Mouse (Mus musculus) embryonic facial prominence, embryonic 10.5 days (tissue): ENCODE results near the gene Pfas. TPM values are rescaled to one million over a fixed set of nuclear protein-coding genes. Genes with fewer than 3 reads are reported as not detected.
"Not testable (repeated sequence)": the region's sequence is repeated elsewhere in the genome, so short reads cannot be mapped to it uniquely, and the experiment has no call there.

Experiments
- DNase-seq: peaks from one replicate; pipeline ENCODE4 v3.0.0-alpha.2; 2017; ENCODE audit warnings: low spot score
- H3K27ac ChIP-seq: fragments of 300-500 bp; sonication (generic); replicated peaks from 2 replicates; pipeline ENCODE4 v1.5.1; 2016; ENCODE audit warnings: mild to moderate bottlenecking
- H3K27me3 ChIP-seq: fragments of 300-500 bp; sonication (generic); replicated peaks from 2 replicates; pipeline ENCODE4 v1.6.1; 2016; ENCODE audit warnings: low read depth, mild to moderate bottlenecking; ENCODE audit not compliant: poor library complexity, severe bottlenecking
- H3K36me3 ChIP-seq: fragments of 300-500 bp; sonication (generic); replicated peaks from 2 replicates; pipeline ENCODE4 v1.6.1; 2016; ENCODE audit warnings: mild to moderate bottlenecking, moderate library complexity
- H3K4me1 ChIP-seq: fragments of 300-500 bp; sonication (generic); 2 replicates; pipeline ENCODE4 v1.6.1; 2016
- H3K4me3 ChIP-seq: fragments of 300-500 bp; sonication (generic); 2 replicates; pipeline ENCODE4 v1.5.1; 2016; ENCODE audit warnings: mild to moderate bottlenecking, moderate library complexity
- H3K9me3 ChIP-seq: fragments of 300-500 bp; sonication (generic); 2 replicates; pipeline ENCODE4 v1.6.1; 2016; ENCODE audit warnings: mild to moderate bottlenecking
- WGBS: fragments of 180-500 bp; shearing (Covaris S2); methylation state at CpG from one replicate; pipeline ENCODE4 v1.1.7; 2016; 5-methylcytosine and 5-hydroxymethylcytosine counted together
- polyA plus RNA-seq: library from polyadenylated mRNA; unstranded; fragments of >200 nt; fragmentation: Nextera tagmentation; extraction: Ambion mirVana; gene quantifications from 2 replicates; pipeline ENCODE4 v1.2.1, GENCODE M21; 2016

Pfas gene
- polyA plus RNA-seq, 1 experiment from 2014 or later, result 70.1 TPM

DNA sequence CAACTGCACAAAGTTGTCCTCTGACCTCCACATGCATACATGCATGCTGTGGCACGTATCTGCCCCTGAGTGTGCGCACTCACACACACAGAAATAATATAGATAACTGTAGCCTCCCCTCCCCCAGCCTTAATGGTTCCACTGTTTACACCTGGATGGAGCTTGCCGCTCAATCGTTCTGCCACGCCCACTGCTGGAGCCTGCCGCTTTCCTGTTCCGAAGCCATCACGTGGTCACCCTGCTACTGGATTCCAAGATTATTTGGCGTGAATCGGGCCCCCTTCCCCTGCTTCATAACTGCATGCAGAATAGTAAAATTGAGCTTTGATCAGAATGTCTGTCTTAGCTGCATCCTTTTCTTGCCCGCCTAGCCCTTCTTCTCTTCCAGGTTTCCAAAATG is 46.1 kb downstream of the Pfas start:
- not testable (repeated sequence) for H3K9me3 ChIP-seq, H3K36me3 ChIP-seq, H3K4me3 ChIP-seq, H3K27ac ChIP-seq, DNase-seq
- H3K4me1 ChIP-seq, result peaks cover 10% of the 10 kb centered on the region
- whole genome bisulfite sequencing, result 27% methylated on average over 11 of the region's 11 CpGs
- H3K27me3 ChIP-seq, result peaks cover 11% of the 10 kb centered on the region

DNA sequence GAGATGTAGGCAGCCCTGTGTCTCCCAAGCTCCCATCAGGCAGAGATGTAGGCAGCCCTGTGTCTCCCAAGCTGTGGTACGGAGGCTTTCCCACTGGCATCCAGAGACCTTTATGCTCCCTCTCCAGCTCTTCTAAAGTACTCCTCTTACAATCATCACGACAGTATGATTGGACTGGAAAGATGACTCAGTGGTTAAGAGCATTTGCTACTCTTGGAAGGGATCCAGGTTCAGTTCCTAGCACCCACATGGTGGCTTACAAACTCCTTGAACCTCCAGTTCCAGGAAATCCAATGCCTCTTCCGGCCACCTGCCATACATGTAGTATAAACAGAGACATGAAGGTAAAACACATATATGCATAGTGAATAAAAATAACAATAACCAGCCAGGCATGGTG is 46.7 kb downstream of the Pfas start:
- Histone ChIP-seq H3K4me1 (peaks cover 12% of the 10 kb centered on the region), H3K27ac (no peak overlapping the region), H3K27me3 (peaks cover 16% of the 10 kb centered on the region), H3K9me3 (no peaks in the 10 kb centered on the region), H3K4me3 (no peak overlapping the region), H3K36me3 (no peaks in the 10 kb centered on the region)
- DNase-seq, result no peak
- 75% methylated on average over 3 of the region's 3 CpGs for WGBS

DNA sequence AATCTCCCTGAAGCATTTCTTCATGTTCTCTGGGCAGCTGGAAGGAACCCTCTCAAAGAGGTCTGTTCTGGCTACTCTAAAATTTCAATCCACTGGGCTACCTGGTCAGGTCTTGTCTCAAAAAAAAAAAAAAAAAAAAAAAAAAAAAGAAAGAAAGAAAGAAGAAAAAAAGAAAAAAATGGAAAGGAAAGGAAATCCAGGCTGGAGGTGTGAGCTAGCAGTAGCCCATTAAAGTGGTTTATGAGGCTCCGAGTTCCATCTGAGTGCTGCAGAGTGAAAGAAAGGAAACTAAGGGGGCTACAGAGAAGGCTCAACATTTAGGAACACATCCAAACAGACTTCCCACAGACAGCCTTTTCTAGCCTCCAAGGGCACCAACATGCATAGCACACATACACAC is 50.3 kb downstream of the Pfas start:
- Histone ChIP-seq H3K27me3 (peaks cover 53% of the 10 kb centered on the region), H3K36me3 (no peaks in the 10 kb centered on the region), H3K27ac (no peak overlapping the region), H3K9me3 (no peaks in the 10 kb centered on the region), H3K4me1 (peaks cover 44% of the 10 kb centered on the region), H3K4me3 (no peak overlapping the region)
- 87% methylated on average over 1 of the region's 1 CpGs for WGBS
- no peak for DNase-seq

DNA sequence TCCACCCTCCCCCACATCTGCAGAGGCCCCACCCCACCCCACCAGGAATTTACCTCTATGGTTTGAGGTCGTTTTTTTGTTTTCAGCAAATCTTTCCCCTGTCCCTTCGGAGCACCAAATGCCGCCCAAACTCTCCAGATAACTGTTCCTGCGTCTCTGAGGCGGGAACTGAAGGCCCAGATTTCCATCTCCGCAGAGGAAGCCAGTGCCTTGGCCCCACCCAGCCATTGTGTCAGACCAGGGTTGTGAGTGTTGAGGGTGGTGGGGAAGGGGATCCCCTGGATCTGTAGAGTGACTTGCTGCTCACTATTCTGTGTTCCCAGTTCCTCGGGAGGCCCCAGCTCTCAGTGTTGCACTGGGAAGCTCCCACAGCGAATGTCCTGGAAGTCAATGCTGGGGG is 51.0 kb downstream of the Pfas start, which contains the start of gene Arhgef15:
Gene Arhgef15, minus strand, starts transcription at position 173 of the 400 bp plus-strand sequence.
- Histone ChIP-seq H3K4me3 (peak within 1 kb of the TSS; percentile 60), H3K36me3 (no peaks in the 10 kb centered on the region), H3K27ac (peak within 1 kb of the TSS; percentile 51), H3K9me3 (no peaks in the 10 kb centered on the region), H3K4me1 (peaks cover 44% of the 10 kb centered on the region), H3K27me3 (peaks cover 59% of the 10 kb centered on the region)
- 41% methylated on average over 8 of the region's 8 CpGs for WGBS
- DNase-seq, result no peak

DNA sequence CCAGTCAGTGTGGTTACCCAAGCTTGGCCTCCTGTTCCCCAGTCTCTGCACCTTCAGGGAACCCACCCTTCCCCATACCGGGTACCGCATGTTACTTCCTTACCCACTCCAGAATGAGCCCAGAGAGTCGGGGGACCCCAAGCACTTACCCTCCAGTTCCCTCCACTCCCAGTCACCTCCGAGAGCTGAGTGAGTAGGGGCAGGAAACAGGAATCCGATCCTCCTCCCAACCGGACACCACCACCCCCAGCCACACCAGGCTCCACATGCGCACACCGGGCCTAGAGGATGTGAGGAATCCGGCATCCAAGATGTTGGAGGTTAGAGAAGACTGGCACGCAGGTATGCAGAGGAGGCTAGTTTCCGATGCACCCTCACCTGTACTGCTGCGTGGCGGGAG is 51.6 kb downstream of the Pfas start:
- H3K4me1 ChIP-seq, result peaks cover 41% of the 10 kb centered on the region
- H3K36me3 ChIP-seq, result no peaks in the 10 kb centered on the region
- peaks cover 65% of the 10 kb centered on the region for H3K27me3 ChIP-seq
- peak; percentile 32 for DNase-seq
- no peaks in the 10 kb centered on the region for H3K9me3 ChIP-seq
- H3K4me3 ChIP-seq, result peak overlapping the region; percentile 60
- peak overlapping the region; percentile 51 for H3K27ac ChIP-seq
- 20% methylated on average over 13 of the region's 13 CpGs for WGBS

GRCm38 (mm10) chr11:68956107-68956506 is 52.2 kb downstream of the Pfas start:
- Histone ChIP-seq H3K36me3 (no peaks in the 10 kb centered on the region), H3K4me1 (peaks cover 41% of the 10 kb centered on the region), H3K27ac (0 out of 2 replicates have a peak overlapping the region, but pooled peaks have one; percentile 44), H3K4me3 (peak overlapping the region; percentile 60), H3K27me3 (peaks cover 71% of the 10 kb centered on the region), H3K9me3 (no peaks in the 10 kb centered on the region)
- WGBS, result 22% methylated on average over 3 of the region's 3 CpGs
- no peak for DNase-seq

DNA sequence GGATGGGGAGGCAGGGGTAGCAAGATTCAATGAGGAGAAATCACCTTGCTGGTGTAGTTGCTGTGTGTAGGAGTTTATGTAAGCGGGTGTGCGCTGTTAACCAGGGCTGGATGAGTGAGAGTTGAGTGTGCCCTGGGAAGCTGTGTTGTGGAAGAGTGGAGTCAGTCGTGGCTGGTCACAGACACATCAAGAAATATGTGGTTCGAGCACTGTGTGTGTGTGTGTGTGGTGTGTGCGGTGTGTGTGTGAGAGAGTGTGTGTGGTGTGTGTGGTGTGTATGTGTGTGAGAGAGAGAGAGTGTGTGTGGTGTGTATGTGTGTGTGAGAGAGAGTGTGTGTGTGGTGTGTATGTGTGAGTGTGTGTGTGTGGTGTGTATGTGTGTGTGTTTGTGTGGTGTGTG is 52.8 kb downstream of the Pfas start:
- no peaks in the 10 kb centered on the region for H3K9me3 ChIP-seq
- DNase-seq, result no peak
- H3K27me3 ChIP-seq, result peaks cover 74% of the 10 kb centered on the region
- H3K4me1 ChIP-seq, result peaks cover 41% of the 10 kb centered on the region
- no peaks in the 10 kb centered on the region for H3K36me3 ChIP-seq
- WGBS, result 64% methylated on average over 5 of the region's 5 CpGs
- H3K4me3 ChIP-seq, result peak overlapping the region; percentile 60
- peak overlapping the region; percentile 58; the same call in 1 of the 2 replicates for H3K27ac ChIP-seq

GRCm38 (mm10) chr11:68954408-68954807 is 53.9 kb downstream of the Pfas start:
- Histone ChIP-seq H3K27me3 (peaks cover 79% of the 10 kb centered on the region), H3K4me1 (peaks cover 41% of the 10 kb centered on the region), H3K27ac (peak overlapping the region; percentile 58), H3K4me3 (peak overlapping the region; percentile 60), H3K36me3 (no peaks in the 10 kb centered on the region), H3K9me3 (no peaks in the 10 kb centered on the region)
- WGBS, result 2% methylated on average over 17 of the region's 17 CpGs
- peak; percentile 45 for DNase-seq

GRCm38 (mm10) chr11:68953903-68954302 is 54.4 kb downstream of the Pfas start:
- 6% methylated on average over 13 of the region's 13 CpGs for WGBS
- DNase-seq, result peak; percentile 42
- H3K27me3 ChIP-seq, result peaks cover 84% of the 10 kb centered on the region
- H3K9me3 ChIP-seq, result no peaks in the 10 kb centered on the region
- H3K36me3 ChIP-seq, result no peaks in the 10 kb centered on the region
- peak overlapping the region; percentile 60 for H3K4me3 ChIP-seq
- peaks cover 41% of the 10 kb centered on the region for H3K4me1 ChIP-seq
- H3K27ac ChIP-seq, result peak overlapping the region; percentile 58; the same call in 1 of the 2 replicates

DNA sequence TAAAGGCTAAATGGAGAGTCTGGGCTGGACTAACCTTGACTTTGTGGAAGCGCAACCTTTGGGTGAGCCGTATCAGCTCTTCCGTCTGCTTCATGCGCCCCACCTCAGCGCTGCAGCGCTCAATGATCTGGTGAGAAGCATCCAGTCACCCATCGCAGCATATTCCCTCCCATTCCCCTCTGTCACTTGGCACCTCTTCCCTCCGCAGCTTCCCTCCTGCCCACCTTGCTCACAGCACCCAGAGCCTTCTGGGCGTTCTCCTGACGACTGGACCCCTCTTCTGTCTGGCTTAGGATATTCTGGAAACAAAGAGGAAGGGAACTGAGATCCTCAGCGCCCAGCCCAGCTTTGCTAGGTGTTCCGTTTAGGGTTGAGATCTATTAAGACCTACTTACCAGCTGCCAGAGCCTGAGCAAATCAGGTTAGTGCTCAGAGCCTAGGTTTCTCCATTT is 60.7 kb downstream of the Pfas start:
- 0 out of 2 replicates have a peak, but pooled peaks cover 2% of the 10 kb centered on the region for H3K36me3 ChIP-seq
- H3K27me3 ChIP-seq, result peaks cover 56% of the 10 kb centered on the region
- no peak for DNase-seq
- peak overlapping the region; percentile 38 for H3K4me3 ChIP-seq
- no peaks in the 10 kb centered on the region for H3K9me3 ChIP-seq
- H3K4me1 ChIP-seq, result peaks cover 13% of the 10 kb centered on the region
- 7% methylated on average over 12 of the region's 12 CpGs for WGBS
- no peak overlapping the region for H3K27ac ChIP-seq

DNA sequence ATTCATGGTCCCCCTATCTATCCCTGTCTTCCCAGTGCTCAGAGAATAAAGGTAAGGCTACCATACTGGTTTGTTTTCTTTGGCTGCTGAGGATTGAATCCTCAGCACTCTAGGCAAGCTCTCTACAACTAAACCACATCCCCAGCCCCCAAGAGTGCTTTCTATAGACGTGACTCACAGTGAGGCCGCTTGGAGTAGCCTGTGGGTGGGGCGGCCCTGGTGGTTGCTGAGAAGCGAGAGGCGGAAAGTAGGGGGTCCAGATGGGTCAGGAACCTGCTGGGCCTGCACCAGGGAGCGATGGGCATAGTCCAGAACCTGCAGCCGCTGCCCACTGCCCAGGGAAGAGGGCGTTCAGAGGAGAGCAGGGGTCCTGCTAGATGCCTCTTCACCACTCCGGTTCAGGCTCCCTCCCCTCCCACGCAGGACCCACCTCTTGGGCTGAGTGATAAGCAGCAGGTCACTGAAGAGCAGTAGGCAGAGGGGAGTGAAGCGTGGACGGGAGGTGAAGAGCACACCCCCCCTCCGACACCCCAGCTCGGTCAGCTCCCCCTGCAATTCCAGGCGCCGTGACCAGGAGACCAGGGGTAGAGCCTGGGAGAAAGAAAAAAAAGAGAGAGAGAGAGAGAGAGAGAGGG is 61.3 kb downstream of the Pfas start:
- Histone ChIP-seq H3K4me3 (peak overlapping the region; percentile 38), H3K36me3 (0 out of 2 replicates have a peak, but pooled peaks cover 2% of the 10 kb centered on the region), H3K27ac (0 out of 2 replicates have a peak overlapping the region, but pooled peaks have one; percentile 19), H3K4me1 (peaks cover 13% of the 10 kb centered on the region), H3K27me3 (peaks cover 50% of the 10 kb centered on the region), H3K9me3 (no peaks in the 10 kb centered on the region)
- WGBS, result 10% methylated on average over 16 of the region's 16 CpGs
- DNase-seq, result no peak

DNA sequence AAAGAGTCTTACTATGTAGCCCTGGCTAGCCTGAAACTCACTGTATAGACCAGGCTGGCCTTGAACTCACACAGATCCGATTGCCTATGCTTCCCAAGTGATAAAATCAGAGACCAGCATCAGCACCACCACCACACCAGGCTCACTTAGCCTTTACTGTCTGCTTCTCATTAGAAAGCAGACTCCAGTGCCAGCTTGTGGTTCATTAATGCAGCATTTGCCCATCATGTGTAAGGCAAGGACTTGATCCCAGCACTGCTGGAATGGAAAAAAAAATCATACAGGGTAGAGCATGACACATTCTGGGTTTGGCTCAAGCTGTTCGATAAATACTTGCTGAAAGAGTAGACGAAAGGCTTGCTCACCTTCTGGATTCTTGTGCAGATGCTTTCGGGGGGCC is 62.3 kb downstream of the Pfas start:
- 0 out of 2 replicates have a peak, but pooled peaks cover 2% of the 10 kb centered on the region for H3K36me3 ChIP-seq
- no peaks in the 10 kb centered on the region for H3K9me3 ChIP-seq
- no peak overlapping the region for H3K4me3 ChIP-seq
- DNase-seq, result no peak
- WGBS, result 90% methylated on average over 4 of the region's 4 CpGs
- H3K27ac ChIP-seq, result no peak overlapping the region
- H3K4me1 ChIP-seq, result peaks cover 13% of the 10 kb centered on the region
- peaks cover 41% of the 10 kb centered on the region for H3K27me3 ChIP-seq

DNA sequence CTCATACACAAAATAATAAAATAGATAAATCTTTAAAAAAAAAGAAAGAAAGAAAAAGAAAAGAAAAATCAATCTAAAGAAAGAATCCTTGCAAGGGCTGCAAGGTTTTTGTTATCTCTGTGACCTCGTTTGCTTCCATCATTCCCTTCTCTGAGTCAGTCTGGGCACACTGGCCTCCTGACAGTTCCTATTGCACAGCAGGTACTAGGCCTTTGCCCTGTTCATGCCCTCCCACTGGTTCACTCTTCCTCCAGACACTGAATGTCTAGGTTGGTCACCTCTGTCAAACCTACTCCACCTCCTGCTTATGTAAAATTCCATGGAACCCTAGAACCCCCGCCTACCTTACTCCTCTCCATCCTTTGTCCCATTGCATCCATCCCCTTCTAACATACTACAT is 63.0 kb downstream of the Pfas start:
- Histone ChIP-seq H3K4me3 (no peak overlapping the region), H3K9me3 (no peaks in the 10 kb centered on the region), H3K27me3 (peaks cover 39% of the 10 kb centered on the region), H3K36me3 (0 out of 2 replicates have a peak, but pooled peaks cover 2% of the 10 kb centered on the region), H3K4me1 (peaks cover 18% of the 10 kb centered on the region), H3K27ac (no peak overlapping the region)
- no peak for DNase-seq
- WGBS, result 88% methylated on average over 2 of the region's 2 CpGs
